Mouse (Mus musculus): ENCODE measurements around the gene Fut7. TPM values are rescaled to one million over a fixed set of nuclear protein-coding genes. Genes with fewer than 3 reads are reported as not detected.

Gene Fut7
- total RNA-seq, 2 experiments from 2014 or later = 0.34 TPM; not detected in 1

- DNase-seq (ENCODE audit: low spot score in 2 of 2) = no peak
Measured at GRCm38 (mm10) chr2:25423626-25424025, 559 bp downstream of the Fut7 start.

- DNase-seq (ENCODE audit: low spot score in 2 of 2) = no peak
Measured at GRCm38 (mm10) chr2:25425481-25425880, 2.4 kb downstream of the Fut7 start.

GRCm38 (mm10) chr2:25426721-25427191 lies 3.7 kb downstream of the Fut7 start:
- DNase-seq (ENCODE audit: low spot score in 2 of 2) = peak in 1 of 2 experiments; percentile 72

- no peak for DNase-seq (ENCODE audit: low spot score in 2 of 2)
Measured at GRCm38 (mm10) chr2:25427256-25427655, 4.2 kb downstream of the Fut7 start.

GRCm38 (mm10) chr2:25428442-25429236 lies 5.6 kb downstream of the Fut7 start, which contains the start of gene Abca2:
TSS of gene Abca2 (plus strand) at chr2:25428703.
- peak; percentile 92 to 94 for DNase-seq (ENCODE audit: low spot score in 2 of 2)

GRCm38 (mm10) chr2:25429435-25430180 lies 6.5 kb downstream of the Fut7 start:
- DNase-seq (ENCODE audit: low spot score in 2 of 2) = peak in 1 of 2 experiments; percentile 11

GRCm38 (mm10) chr2:25430395-25431233 lies 7.5 kb downstream of the Fut7 start:
- DNase-seq (ENCODE audit: low spot score in 2 of 2) = peak in 1 of 2 experiments; percentile 16

- DNase-seq (ENCODE audit: low spot score in 2 of 2) = no peak
Measured at GRCm38 (mm10) chr2:25431308-25431855, 8.3 kb downstream of the Fut7 start.

GRCm38 (mm10) chr2:25432326-25433098 lies 9.4 kb downstream of the Fut7 start:
- DNase-seq (ENCODE audit: low spot score in 2 of 2) = no peak

GRCm38 (mm10) chr2:25433101-25433500 lies 10.0 kb downstream of the Fut7 start:
- DNase-seq (ENCODE audit: low spot score in 2 of 2) = no peak

GRCm38 (mm10) chr2:25434292-25434691 lies 11.2 kb downstream of the Fut7 start:
- DNase-seq (ENCODE audit: low spot score in 2 of 2) = peak in 1 of 2 experiments; percentile 16

GRCm38 (mm10) chr2:25436286-25436820 lies 13.3 kb downstream of the Fut7 start:
- no peak for DNase-seq (ENCODE audit: low spot score in 2 of 2)

- DNase-seq (ENCODE audit: low spot score in 2 of 2) = no peak
Measured at GRCm38 (mm10) chr2:25441067-25441466, 18.0 kb downstream of the Fut7 start.

GRCm38 (mm10) chr2:25442682-25443081 lies 19.6 kb downstream of the Fut7 start:
- DNase-seq (ENCODE audit: low spot score in 2 of 2) = no peak

- DNase-seq (ENCODE audit: low spot score in 2 of 2) = no peak
Measured at GRCm38 (mm10) chr2:25450853-25451647, 28.0 kb downstream of the Fut7 start.

GRCm38 (mm10) chr2:25452951-25453350 lies 29.9 kb downstream of the Fut7 start:
- no peak for DNase-seq (ENCODE audit: low spot score in 2 of 2)

GRCm38 (mm10) chr2:25456205-25456953 lies 33.3 kb downstream of the Fut7 start, which contains the start of gene Clic3:
TSS of gene Clic3 (plus strand) at chr2:25456838.
- no peak for DNase-seq (ENCODE audit: low spot score in 2 of 2)
